Mouse (Mus musculus) olfactory bulb, adult 2 months (tissue): ENCODE measurements around the gene Cdh13.

Experiments
- CTCF ChIP-seq: fragments of 200-500 bp; IDR thresholded peaks from 2 replicates; pipeline ENCODE4 v1.5.1; 2012; ENCODE audit warnings: low read depth, mild to moderate bottlenecking, low read length, moderate library complexity; ENCODE audit not compliant: insufficient read depth
- POLR2A ChIP-seq: fragments of 200-500 bp; IDR thresholded peaks from 2 replicates; pipeline ENCODE4 v1.6.1; 2012; ENCODE audit warnings: mild to moderate bottlenecking, low read depth, low read length, moderate library complexity; ENCODE audit not compliant: insufficient read depth

GRCm38 (mm10) chr8:119034037-119034436 lies 750.5 kb downstream of the Cdh13 start:
- TF ChIP-seq CTCF (no peak), POLR2A (no peak)
